Mouse (Mus musculus) neural tube, embryonic 11.5 days (tissue): Measurements from ENCODE around the gene Dlgap1. TPM values are rescaled to one million over a fixed set of nuclear protein-coding genes. Genes with fewer than 3 reads are reported as not detected.

Experiments
- ATAC-seq: fragments of 200-750 bp; cut with Nextera tagmentation; 2 replicates; pipeline ENCODE4 v1.8.0; 2017; ENCODE audit warnings: moderate number of reproducible peaks, mild to moderate bottlenecking, moderate TSS enrichment, moderate library complexity; ENCODE audit not compliant: insufficient read depth, low FRiP score, low TSS enrichment
- DNase-seq: peaks from one replicate; pipeline ENCODE4 v3.0.0-alpha.2; 2015; ENCODE audit warnings: low spot score
- H3K27ac ChIP-seq: fragments of 300-500 bp; sonication (generic); 2 replicates; pipeline ENCODE4 v1.5.1; 2014; ENCODE audit warnings: low read depth, mild to moderate bottlenecking, low read length
- H3K27me3 ChIP-seq: fragments of 300-500 bp; sonication (generic); 2 replicates; pipeline ENCODE4 v1.6.1; 2014; ENCODE audit warnings: mild to moderate bottlenecking, low read length, mixed read lengths; ENCODE audit not compliant: control insufficient read depth, insufficient read depth
- H3K36me3 ChIP-seq: fragments of 300-500 bp; sonication (generic); 2 replicates; pipeline ENCODE4 v1.6.1; 2014; ENCODE audit warnings: mild to moderate bottlenecking, low read length, moderate library complexity, mixed read lengths; ENCODE audit not compliant: control insufficient read depth, insufficient read depth
- H3K4me1 ChIP-seq: fragments of 300-500 bp; sonication (generic); 2 replicates; pipeline ENCODE4 v1.6.1; 2014; ENCODE audit warnings: low read length, mixed read lengths; ENCODE audit not compliant: control insufficient read depth, insufficient read depth
- H3K4me2 ChIP-seq: fragments of 300-500 bp; sonication (generic); 2 replicates; pipeline ENCODE4 v1.6.1; 2014; ENCODE audit warnings: low read depth, mild to moderate bottlenecking, moderate library complexity
- H3K4me3 ChIP-seq: fragments of 300-500 bp; sonication (generic); 2 replicates; pipeline ENCODE4 v1.5.1; 2014; ENCODE audit warnings: low read depth, low read length
- H3K9ac ChIP-seq: fragments of 300-500 bp; sonication (generic); 2 replicates; pipeline ENCODE4 v1.6.1; 2014; ENCODE audit warnings: mild to moderate bottlenecking, low read length
- H3K9me3 ChIP-seq: fragments of 300-500 bp; sonication (generic); 2 replicates; pipeline ENCODE4 v1.6.1; 2016; ENCODE audit warnings: low read length; ENCODE audit not compliant: control insufficient read depth
- WGBS: fragments of 180-500 bp; shearing (Covaris S2); extraction: QIAGEN DNeasy Blood & Tissue Kit; methylation state at CpG from one replicate; pipeline ENCODE4 v1.1.7; 2014; 5-methylcytosine and 5-hydroxymethylcytosine counted together
- polyA plus RNA-seq: library from polyadenylated mRNA; unstranded; fragments of >200 nt; fragmentation: Nextera tagmentation; extraction: Ambion mirVana; gene quantifications from 2 replicates; pipeline ENCODE4 v1.2.1, GENCODE M21; 2014

Dlgap1 gene
- polyA plus RNA-seq, 1 experiment from 2014 or later: 5.9 TPM

DNA sequence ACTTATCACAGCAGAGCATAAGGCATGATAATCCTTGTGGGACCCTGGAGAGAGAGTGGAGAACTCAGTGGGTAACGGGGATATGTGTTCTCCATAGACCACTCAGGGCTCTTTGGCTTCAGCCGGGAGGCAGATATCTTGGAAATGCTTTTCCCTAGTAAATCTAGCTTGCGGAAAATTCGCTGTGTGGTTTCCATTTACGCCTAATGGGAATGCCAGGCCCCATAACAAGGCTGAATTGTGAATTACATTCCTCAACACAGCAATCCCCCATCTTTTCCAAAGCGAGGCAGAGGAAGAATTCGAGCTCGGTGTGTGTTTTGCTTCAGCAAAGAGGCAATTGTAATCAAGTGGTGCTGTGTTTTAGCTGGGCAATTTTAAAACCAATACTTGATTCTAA lies 372.4 kb downstream of the Dlgap1 start:
- H3K27ac ChIP-seq: no peak overlapping the region
- no peaks in the 10 kb centered on the region for H3K4me1 ChIP-seq
- no peaks in the 10 kb centered on the region for H3K9me3 ChIP-seq
- DNase-seq (no peak), ATAC-seq (no peak)
- H3K9ac ChIP-seq: no peak overlapping the region
- H3K36me3 ChIP-seq: no peaks in the 10 kb centered on the region
- H3K4me2 ChIP-seq: no peak overlapping the region
- H3K4me3 ChIP-seq: no peak overlapping the region
- no peaks in the 10 kb centered on the region for H3K27me3 ChIP-seq
- WGBS: 61% methylated on average over 8 of the region's 8 CpGs

DNA sequence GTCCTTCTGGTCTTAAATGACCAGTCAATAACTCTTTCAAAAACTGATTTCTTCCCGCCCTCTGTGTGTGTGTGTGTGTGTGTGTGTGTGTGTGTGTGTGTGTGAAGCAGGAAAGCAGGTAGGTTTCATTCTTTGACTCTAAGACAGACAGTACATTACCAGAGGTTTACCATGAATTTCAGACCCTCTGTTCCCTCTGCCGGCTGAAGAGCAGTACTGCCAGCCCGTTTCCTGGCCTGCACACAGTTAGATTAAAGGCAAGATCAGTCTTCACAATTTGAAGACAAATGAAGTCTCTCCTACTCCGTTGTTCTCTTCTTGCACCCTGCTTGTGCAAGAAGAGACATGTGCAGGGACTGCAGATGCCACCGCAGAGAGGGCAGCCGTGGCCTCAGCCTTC lies 373.0 kb downstream of the Dlgap1 start:
- no peak for ATAC-seq
- no peaks in the 10 kb centered on the region for H3K36me3 ChIP-seq
- no peak overlapping the region for H3K9ac ChIP-seq
- 71% methylated on average over 6 of the region's 6 CpGs for WGBS
- no peaks in the 10 kb centered on the region for H3K9me3 ChIP-seq
- H3K27me3 ChIP-seq: no peaks in the 10 kb centered on the region
- no peak overlapping the region for H3K27ac ChIP-seq
- H3K4me2 ChIP-seq: no peak overlapping the region
- no peaks in the 10 kb centered on the region for H3K4me1 ChIP-seq
- H3K4me3 ChIP-seq: no peak overlapping the region
- DNase-seq: peak; percentile 12

DNA sequence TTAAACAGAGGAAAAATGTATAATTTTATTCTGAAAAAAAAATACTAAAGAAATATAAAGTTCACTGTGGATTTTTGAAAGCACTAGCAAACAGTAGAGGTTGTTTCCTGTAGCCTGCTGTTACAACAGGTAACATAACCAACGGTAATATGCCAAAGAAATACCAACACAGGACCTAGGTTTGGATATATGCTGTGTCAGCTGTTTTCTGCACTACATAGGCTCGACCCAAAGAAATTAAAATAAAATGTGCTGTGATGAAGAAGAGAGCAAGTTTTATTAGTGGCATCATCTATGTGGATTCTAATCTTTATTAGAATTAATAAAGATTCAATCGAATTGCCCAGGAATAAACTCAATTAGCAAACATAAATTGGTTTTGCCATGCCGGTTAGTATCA lies 378.5 kb downstream of the Dlgap1 start:
- no peak overlapping the region for H3K4me2 ChIP-seq
- no peaks in the 10 kb centered on the region for H3K9me3 ChIP-seq
- no peak overlapping the region for H3K9ac ChIP-seq
- 90% methylated on average over 4 of the region's 4 CpGs for WGBS
- H3K36me3 ChIP-seq: no peaks in the 10 kb centered on the region
- DNase-seq (no peak), ATAC-seq (no peak)
- no peaks in the 10 kb centered on the region for H3K4me1 ChIP-seq
- H3K27me3 ChIP-seq: no peaks in the 10 kb centered on the region
- H3K4me3 ChIP-seq: no peak overlapping the region
- H3K27ac ChIP-seq: no peak overlapping the region

DNA sequence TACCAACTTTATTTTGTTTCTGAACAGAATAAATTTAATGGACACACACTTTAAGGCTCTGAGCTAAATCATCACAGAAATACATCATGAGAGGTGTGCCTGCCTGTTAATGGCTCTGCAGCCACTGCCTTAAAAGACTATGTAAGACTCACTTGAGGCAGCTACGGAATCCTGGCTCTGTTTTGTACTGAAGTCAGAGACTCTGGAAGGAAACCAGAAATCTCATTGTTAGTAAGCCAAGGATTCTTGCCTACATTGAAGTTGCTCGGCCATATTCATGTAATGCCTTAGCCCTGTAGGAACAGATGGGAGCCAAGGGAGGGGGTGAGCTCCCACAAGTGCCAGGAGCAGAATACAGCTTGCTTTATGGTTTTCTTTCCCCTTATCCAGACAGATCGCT lies 394.7 kb downstream of the Dlgap1 start:
- no peak overlapping the region for H3K4me3 ChIP-seq
- H3K4me1 ChIP-seq: no peaks in the 10 kb centered on the region
- H3K9ac ChIP-seq: no peak overlapping the region
- H3K4me2 ChIP-seq: no peak overlapping the region
- WGBS: 78% methylated on average over 3 of the region's 3 CpGs
- no peaks in the 10 kb centered on the region for H3K9me3 ChIP-seq
- ATAC-seq (no peak), DNase-seq (no peak)
- H3K27me3 ChIP-seq: no peaks in the 10 kb centered on the region
- H3K36me3 ChIP-seq: no peaks in the 10 kb centered on the region
- no peak overlapping the region for H3K27ac ChIP-seq

DNA sequence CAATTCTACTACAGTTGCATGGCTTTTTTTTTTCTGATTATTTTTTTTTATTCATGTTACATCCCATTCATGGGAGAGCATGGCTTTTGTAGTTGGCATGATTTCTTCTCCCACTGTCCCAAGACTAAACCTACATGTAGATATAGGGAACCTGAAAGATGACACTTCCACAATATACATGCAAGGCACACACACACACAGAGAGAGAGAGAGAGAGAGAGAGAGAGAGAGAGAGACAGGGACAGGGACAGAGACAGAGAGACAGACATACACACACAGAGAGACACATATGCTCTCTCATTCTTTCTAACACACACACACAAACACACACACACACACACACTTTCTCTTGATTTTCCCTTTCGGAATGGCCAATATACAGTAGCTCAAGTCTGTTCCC lies 395.1 kb downstream of the Dlgap1 start:
- Histone ChIP-seq H3K27me3 (no peaks in the 10 kb centered on the region), H3K4me3 (no peak overlapping the region), H3K4me1 (no peaks in the 10 kb centered on the region), H3K36me3 (no peaks in the 10 kb centered on the region), H3K9ac (no peak overlapping the region), H3K9me3 (no peaks in the 10 kb centered on the region), H3K4me2 (no peak overlapping the region), H3K27ac (no peak overlapping the region)
- WGBS: 90% methylated on average over 1 of the region's 1 CpGs
- DNase-seq (no peak), ATAC-seq (no peak)

DNA sequence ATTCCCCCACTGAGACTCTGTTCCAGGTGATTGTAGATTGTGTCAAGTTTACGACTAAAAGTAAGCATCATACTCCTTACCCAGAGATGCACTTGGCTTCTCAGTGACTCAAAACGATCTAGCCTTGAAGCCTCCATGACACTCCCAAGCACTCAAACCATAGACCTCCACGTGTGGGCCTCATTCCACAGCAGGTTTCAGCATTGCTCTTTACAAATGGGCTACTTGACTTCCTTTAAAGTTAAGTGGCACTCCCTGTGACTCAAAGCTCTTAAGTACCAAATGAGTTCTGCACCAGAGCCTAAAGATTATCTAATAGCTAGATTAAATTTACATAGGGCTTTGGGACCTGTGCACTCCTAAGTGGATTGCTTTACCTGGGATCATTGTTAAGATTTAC lies 400.3 kb downstream of the Dlgap1 start:
- ATAC-seq (no peak), DNase-seq (no peak)

DNA sequence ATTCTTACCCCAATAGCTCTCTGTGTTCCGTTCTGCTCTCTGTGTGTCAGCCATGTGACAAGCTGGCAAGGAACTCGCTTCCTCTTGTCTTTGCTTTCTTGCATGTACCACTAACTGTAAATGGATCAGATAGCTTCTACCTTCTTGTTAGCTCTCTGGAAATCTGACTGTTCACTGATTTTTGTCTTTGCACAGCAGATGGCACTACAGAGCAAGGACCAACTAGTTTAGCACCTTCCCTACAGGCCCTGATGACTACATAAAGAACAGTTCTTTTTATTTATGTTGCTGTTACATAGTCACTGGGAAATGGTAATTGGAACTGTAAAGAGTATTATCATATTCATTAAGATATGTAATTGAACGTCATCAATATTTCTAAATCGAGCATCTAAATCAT lies 408.1 kb downstream of the Dlgap1 start:
- 71% methylated on average over 4 of the region's 4 CpGs for WGBS
- Histone ChIP-seq H3K27me3 (no peaks in the 10 kb centered on the region), H3K9ac (no peak overlapping the region), H3K4me2 (no peak overlapping the region), H3K4me1 (no peaks in the 10 kb centered on the region), H3K27ac (no peak overlapping the region), H3K4me3 (no peak overlapping the region), H3K36me3 (no peaks in the 10 kb centered on the region), H3K9me3 (no peaks in the 10 kb centered on the region)
- ATAC-seq (no peak), DNase-seq (no peak)

More for the DNA sequence above, 400.3 kb downstream of the Dlgap1 start:
- Histone ChIP-seq H3K4me2 (no peak overlapping the region), H3K4me1 (no peaks in the 10 kb centered on the region), H3K27me3 (no peaks in the 10 kb centered on the region), H3K9me3 (no peaks in the 10 kb centered on the region), H3K9ac (no peak overlapping the region), H3K36me3 (no peaks in the 10 kb centered on the region), H3K4me3 (no peak overlapping the region), H3K27ac (no peak overlapping the region)
- 71% methylated on average over 3 of the region's 3 CpGs for WGBS

DNA sequence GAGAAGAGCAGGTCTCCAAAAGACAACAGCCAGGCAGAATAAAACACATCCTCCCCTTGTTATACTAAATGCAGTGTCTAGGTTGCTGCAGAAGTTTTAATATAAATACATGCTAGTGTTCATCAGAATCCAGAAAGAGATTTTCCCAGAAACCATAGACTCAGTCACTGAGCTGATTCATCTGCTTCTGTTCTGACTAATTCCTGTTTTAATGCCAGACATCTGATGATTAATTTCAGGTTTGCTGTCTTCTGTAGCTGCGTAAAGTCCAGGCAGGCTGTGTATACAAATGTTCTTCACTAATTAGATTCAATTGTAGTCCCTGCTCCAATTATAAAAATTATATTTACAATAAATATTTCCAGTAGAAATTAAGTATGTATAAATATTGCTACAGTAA lies 419.6 kb downstream of the Dlgap1 start:
- H3K27me3 ChIP-seq: no peaks in the 10 kb centered on the region
- H3K4me1 ChIP-seq: no peaks in the 10 kb centered on the region
- no peak overlapping the region for H3K4me3 ChIP-seq
- WGBS: 93% methylated on average over 1 of the region's 1 CpGs
- H3K9me3 ChIP-seq: no peaks in the 10 kb centered on the region
- no peak for ATAC-seq
- H3K9ac ChIP-seq: no peak overlapping the region
- H3K36me3 ChIP-seq: no peaks in the 10 kb centered on the region
- no peak overlapping the region for H3K27ac ChIP-seq
- no peak overlapping the region for H3K4me2 ChIP-seq
- DNase-seq: no peak

DNA sequence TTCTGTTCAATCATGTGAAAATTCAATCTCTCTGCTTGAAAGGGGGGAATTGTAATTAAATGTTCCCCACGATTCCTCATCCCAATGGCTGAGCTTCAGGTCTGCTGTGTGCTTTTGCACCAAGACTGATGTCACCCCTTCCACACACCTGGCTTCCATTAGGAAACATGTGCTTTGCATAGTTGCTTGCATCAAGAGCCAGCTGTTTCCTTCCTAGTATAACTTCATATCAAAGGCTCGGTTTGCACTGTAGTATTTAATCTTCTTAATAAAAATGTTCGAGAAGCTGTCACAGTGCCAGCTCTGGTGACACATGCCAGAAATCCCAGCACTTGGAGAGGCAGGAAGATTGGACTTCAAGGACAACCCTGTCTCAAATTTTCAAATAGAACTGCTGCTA lies 428.3 kb downstream of the Dlgap1 start:
- ATAC-seq (no peak), DNase-seq (peak; percentile 14)
- WGBS: 51% methylated on average over 3 of the region's 3 CpGs

More for the DNA sequence above, 428.3 kb downstream of the Dlgap1 start:
- Histone ChIP-seq H3K36me3 (no peaks in the 10 kb centered on the region), H3K4me1 (no peaks in the 10 kb centered on the region), H3K9me3 (no peaks in the 10 kb centered on the region), H3K4me2 (no peak overlapping the region), H3K4me3 (no peak overlapping the region), H3K27ac (no peak overlapping the region), H3K27me3 (no peaks in the 10 kb centered on the region), H3K9ac (no peak overlapping the region)
